Mouse (Mus musculus) adrenal gland, adult 18-20 months (tissue): ENCODE measurements at regions not wholly inside any gene's neighbourhood (a gene's known extent, or its start where the extent isn't known, plus 50 kb on each side); places are given as distances from the start of the nearest gene placed in this dataset.
"Not testable (repeated sequence)": the region's sequence is repeated elsewhere in the genome, so short reads cannot be mapped to it uniquely, and the experiment has no call there.

Experiments used
- DNase-seq, 2 experiments: peaks; one replicate each; pipeline ENCODE4 v3.0.0; 2021 to 2022; ENCODE audit warnings: low spot score in 2 of 2

GRCm38 (mm10) chr8:8984159-8984828 lies 294.0 kb upstream of the Arglu1 start:
- DNase-seq = no peak

- DNase-seq = no peak
Measured at GRCm38 (mm10) chr8:8983133-8983661, 292.9 kb upstream of the Arglu1 start.

- DNase-seq = no peak
Measured at GRCm38 (mm10) chr8:8978969-8979368, 288.6 kb upstream of the Arglu1 start.

GRCm38 (mm10) chr8:8973769-8974168 lies 283.4 kb upstream of the Arglu1 start:
- DNase-seq = no peak

- no peak for DNase-seq
Measured at GRCm38 (mm10) chr8:8973334-8973733, 283.0 kb upstream of the Arglu1 start.

GRCm38 (mm10) chr8:8970776-8971175 lies 280.5 kb upstream of the Arglu1 start:
- DNase-seq = no peak

GRCm38 (mm10) chr8:8970346-8970745 lies 280.0 kb upstream of the Arglu1 start:
- DNase-seq = no peak

GRCm38 (mm10) chr8:8969112-8969950 lies 279.0 kb upstream of the Arglu1 start:
- DNase-seq = no peak

GRCm38 (mm10) chr8:8966658-8967048 lies 276.3 kb upstream of the Arglu1 start:
- no peak for DNase-seq

- DNase-seq = no peak
Measured at GRCm38 (mm10) chr8:8965983-8966657, 275.8 kb upstream of the Arglu1 start.

GRCm38 (mm10) chr8:8960221-8960620 lies 269.9 kb upstream of the Arglu1 start:
- DNase-seq = no peak

- DNase-seq = no peak
Measured at GRCm38 (mm10) chr8:8959787-8960093, 269.4 kb upstream of the Arglu1 start.

- no peak for DNase-seq
Measured at GRCm38 (mm10) chr8:8959021-8959786, 268.9 kb upstream of the Arglu1 start.

- DNase-seq = not testable (repeated sequence)
Measured at GRCm38 (mm10) chr8:8958140-8958539, 267.8 kb upstream of the Arglu1 start.

GRCm38 (mm10) chr8:8952212-8952611 lies 261.9 kb upstream of the Arglu1 start:
- DNase-seq = no peak

- DNase-seq = no peak
Measured at GRCm38 (mm10) chr8:8951186-8951585, 260.9 kb upstream of the Arglu1 start.

- DNase-seq = no peak
Measured at GRCm38 (mm10) chr8:8947516-8948161, 257.3 kb upstream of the Arglu1 start.

- DNase-seq = no peak
Measured at GRCm38 (mm10) chr8:8942991-8943390, 252.7 kb upstream of the Arglu1 start.

GRCm38 (mm10) chr8:8940899-8941298 lies 250.6 kb upstream of the Arglu1 start:
- no peak for DNase-seq

- DNase-seq = no peak
Measured at GRCm38 (mm10) chr8:8938536-8938935, 248.2 kb upstream of the Arglu1 start.

GRCm38 (mm10) chr8:8932466-8932865 lies 242.1 kb upstream of the Arglu1 start:
- DNase-seq = no peak
